10 mouse cellular contexts compared by ENCODE assay signal in the genomic region with DNA sequence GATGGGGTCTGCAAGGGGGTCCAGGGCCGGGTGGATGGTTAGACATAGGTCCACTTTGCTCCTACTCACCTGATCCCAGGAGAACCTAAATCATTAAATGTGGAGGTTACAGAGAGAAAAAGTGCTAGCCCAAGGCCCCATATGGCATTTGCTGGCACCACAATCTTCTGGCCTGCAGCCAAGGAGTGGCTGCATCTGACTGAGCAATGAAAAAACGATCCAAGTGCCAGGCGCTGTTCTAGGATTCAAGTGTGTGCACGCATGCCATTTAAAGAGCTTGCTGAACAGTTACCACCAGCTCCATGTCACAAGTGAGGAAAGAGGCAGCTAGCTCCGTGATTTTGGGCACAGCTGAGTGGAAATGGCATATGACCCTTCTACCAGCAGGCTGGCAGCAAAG. TPM values are rescaled to one million over a fixed set of nuclear protein-coding genes. Genes with fewer than 3 reads are reported as not detected.
DNase-seq lines count a peak whose midpoint lies in the region; ATAC-seq and TF ChIP-seq lines count a peak whose summit lies in the region.
"Had no signal": no experiment of that assay in that cellular context is flagged by ENCODE, and none has a peak within 500 bp of the region (broad histone marks: within the 10 kb centered on the region; RNA-seq: fewer than 3 reads in every experiment).

No protein-coding gene starts in this region.

- peak; percentile 56 to 58 for DNase-seq in heart, postnatal 10 days
- no peak for DNase-seq in heart, postnatal 25 days (ENCODE audit: low spot score)
- peak; percentile 78 for DNase-seq in NIH3T3 (ENCODE audit: low read depth)
- DNase-seq in cerebellum, adult 2 months, result peak; percentile 98
- peak; percentile 40 for DNase-seq in large intestine, adult 2 months (ENCODE audit: low read depth, low spot score)
- no peak for DNase-seq in thymus, postnatal 10 days (ENCODE audit: low spot score in 2 of 2)

- intact Hi-C loops in heart, postnatal 10 days (cut with DNase I), result no loop called here
- intact Hi-C loops in heart, postnatal 25 days (cut with DNase I), result loop anchor here (5.0 kb wide), 1 partner anchor 52 kb away; a partner anchor contains a TSS

- no peaks in the 10 kb centered on the region for H3K27me3 ChIP-seq in cerebellum, adult 2 months (ENCODE audit: control insufficient read depth, insufficient read depth, low read length)
- H3K27me3 ChIP-seq: neural tube, embryonic 12.5 days had no signal

- H3K4me3 ChIP-seq in cerebellum, adult 2 months (replicated peaks; ENCODE audit: insufficient read depth, low read depth, low read length), result no peak overlapping the region
- no peak overlapping the region for H3K4me3 ChIP-seq in olfactory bulb, adult 2 months (ENCODE audit: insufficient read depth, low read depth, low read length)
- H3K4me3 ChIP-seq: embryonic facial prominence, embryonic 13.5 days; neural tube, embryonic 12.5 days had no signal

- WGBS in cerebellum, adult 2 months, result 8% methylated on average over 5 of the region's 5 CpGs
- WGBS in large intestine, adult 2 months, result 26% methylated on average over 5 of the region's 5 CpGs
- 28% methylated on average over 5 of the region's 5 CpGs for WGBS in olfactory bulb, adult 2 months

- no peak overlapping the region; the same call in 1 of the 2 replicates for H3K27ac ChIP-seq in cerebellum, adult 2 months (ENCODE audit: insufficient read depth, low read length)
- peak overlapping the region; percentile 100 for H3K27ac ChIP-seq in olfactory bulb, adult 2 months (ENCODE audit: insufficient read depth, low read depth, low read length)
- H3K27ac ChIP-seq: embryonic facial prominence, embryonic 13.5 days; neural tube, embryonic 12.5 days had no signal

- TF ChIP-seq POLR2A in cerebellum, adult 2 months (IDR thresholded peaks at IDR 0.05; ENCODE audit: borderline replicate concordance, insufficient read depth, low read length), result no peak
- TF ChIP-seq POLR2A in olfactory bulb, adult 2 months (IDR thresholded peaks at IDR 0.05; ENCODE audit: insufficient read depth, low read depth, low read length), result no peak

- TF ChIP-seq CTCF in cerebellum, adult 2 months (IDR thresholded peaks at IDR 0.05; ENCODE audit: borderline replicate concordance, insufficient read depth, low read depth, low read length), result no peak
- no peak for TF ChIP-seq CTCF in olfactory bulb, adult 2 months (IDR thresholded peaks at IDR 0.05; ENCODE audit: insufficient read depth, low read depth, low read length)

- no peak for ATAC-seq in megakaryocyte progenitor cell, adult 5-6 weeks (replicated peaks; ENCODE audit: poor library complexity)

- peaks cover 66% of the 10 kb centered on the region for H3K4me1 ChIP-seq in cerebellum, adult 2 months (ENCODE audit: control insufficient read depth, insufficient read depth, low read length)
- H3K4me1 ChIP-seq in olfactory bulb, adult 2 months (ENCODE audit: control insufficient read depth, insufficient read depth, low read length), result peaks cover 59% of the 10 kb centered on the region

RNA-seq across cellular contexts. Expression of a gene that starts 23.8 kb away (rescaled TPM):
- total RNA-seq in heart, postnatal 10 days (2021), result not detected
- total RNA-seq in heart, postnatal 25 days (2021), result not detected
- not detected in 2 replicates for polyA plus RNA-seq in cerebellum, adult 2 months (2012; rRNA removed)
- polyA plus RNA-seq in large intestine, adult 2 months (2012; rRNA removed), result 0.19 and 0.33 TPM in 2 replicates
- polyA plus RNA-seq in olfactory bulb, adult 2 months (2012; ENCODE audit: insufficient read depth, insufficient read length, low replicate concordance, missing spikeins), result not detected in 2 replicates
- total RNA-seq in megakaryocyte progenitor cell, adult 5-6 weeks (2015), result not detected in 2 replicates
- total RNA-seq in megakaryocyte progenitor cell, adult 5-6 weeks (2017), result not detected in 2 replicates
- polyA plus RNA-seq: embryonic facial prominence, embryonic 13.5 days; neural tube, embryonic 12.5 days had no signal

RNA-seq across cellular contexts. Expression of a gene that starts 51.9 kb away (rescaled TPM):
- 1 to 10 TPM; 7.7 to 8.3 TPM for total RNA-seq in heart, postnatal 10 days (2021)
- 1 to 10 TPM; 5.1 to 5.4 TPM for total RNA-seq in heart, postnatal 25 days (2021)
- 71.6 and 77.6 TPM in 2 replicates for polyA plus RNA-seq in cerebellum, adult 2 months (2012; rRNA removed)
- polyA plus RNA-seq in large intestine, adult 2 months (2012; rRNA removed), result 2.2 and 2.7 TPM in 2 replicates
- not detected in 2 replicates for polyA plus RNA-seq in olfactory bulb, adult 2 months (2012; ENCODE audit: insufficient read depth, insufficient read length, low replicate concordance, missing spikeins)
- not detected in 2 replicates for total RNA-seq in megakaryocyte progenitor cell, adult 5-6 weeks (2015)
- 0.08 TPM in 1 of 2 replicates, not detected in the other for total RNA-seq in megakaryocyte progenitor cell, adult 5-6 weeks (2017)

Comparison
In these comparisons a context has a peak if more than half of its experiments do, and no peak if none do; other contexts are left out.
1. DNase-seq: peak in heart, postnatal 10 days (2 of 2), NIH3T3 (single experiment), cerebellum, adult 2 months (2 of 2) and large intestine, adult 2 months (single experiment); none in heart, postnatal 25 days (single experiment) and thymus, postnatal 10 days (0 of 2).
2. RNA of a gene that starts 51.9 kb away (total RNA-seq): 7.7 to 8.3 TPM in heart, postnatal 10 days and 5.1 to 5.4 TPM in heart, postnatal 25 days; 0.08 TPM in megakaryocyte progenitor cell, adult 5-6 weeks; every median in the first group is over 4 times any median in the second.